Mouse (Mus musculus) liver, embryonic 14.5 days (tissue): ENCODE results near the gene Dpp8.
"Not testable (repeated sequence)": the region's sequence is repeated elsewhere in the genome, so short reads cannot be mapped to it uniquely, and the experiment has no call there.

Experiments used
- CTCF ChIP-seq: IDR thresholded peaks from 2 replicates; pipeline ENCODE4 v1.5.1; 2016; ENCODE audit warnings: antibody characterized with exemption, low read depth, control low read depth
- EP300 ChIP-seq: IDR thresholded peaks from 2 replicates; pipeline ENCODE4 v1.6.1; 2016; ENCODE audit warnings: antibody characterized with exemption, low read depth

GRCm38 (mm10) chr9:65080141-65080540 lies 47.9 kb downstream of the Dpp8 start:
- not testable (repeated sequence) for TF ChIP-seq CTCF, EP300
